Mouse (Mus musculus): ENCODE data around the gene Rap1b.

DNA sequence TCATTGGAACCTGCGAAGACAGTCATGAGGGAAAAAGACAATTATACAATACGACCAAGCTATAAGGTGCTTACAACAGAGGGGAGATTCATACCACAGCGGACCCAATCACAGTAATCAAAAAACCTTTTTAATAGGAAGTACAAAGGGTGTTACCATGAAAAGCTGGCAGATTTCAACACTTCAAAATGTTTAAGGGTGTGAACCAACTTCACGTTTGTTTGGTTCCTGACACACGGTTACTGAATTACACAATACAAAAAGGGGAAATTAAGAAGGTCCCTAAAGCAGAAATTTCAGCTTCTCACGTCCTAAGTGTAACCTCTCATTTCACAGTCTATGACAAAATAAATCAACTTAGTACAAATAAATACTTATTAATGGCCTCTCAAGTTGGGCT is 27.2 kb downstream of the Rap1b start:
- no peak for TF ChIP-seq EP300 (IDR thresholded peaks at IDR 0.05; ENCODE audit: low read depth)
- TF ChIP-seq CTCF (IDR thresholded peaks at IDR 0.05; ENCODE audit: low read depth) = no peak

Measured in liver, embryonic 14.5 days (tissue).